Mouse (Mus musculus) heart, embryonic 14.5 days (tissue): ENCODE results near the gene Olfr771. TPM values are rescaled to one million over a fixed set of nuclear protein-coding genes. Genes with fewer than 3 reads are reported as not detected.
"Not testable (repeated sequence)": the region's sequence is repeated elsewhere in the genome, so short reads cannot be mapped to it uniquely, and the experiment has no call there.

ENCODE experiments used
- ATAC-seq: fragments of 200-750 bp; cut with Nextera tagmentation; 2 replicates; pipeline ENCODE4 v1.8.0; 2017; ENCODE audit warnings: low read depth, moderate TSS enrichment; ENCODE audit not compliant: insufficient number of reproducible peaks, insufficient read depth, low FRiP score
- H3K27ac ChIP-seq, 2 experiments: fragments of 200-500 bp in 1 of 2; fragments of 300-500 bp in 1 of 2; sonication (generic) in 1 of 2; replicated peaks in 1 of 2; 2 replicates each; pipeline ENCODE4 v1.5.1; 2012 to 2014; ENCODE audit warnings: low read depth in 2 of 2, low read length in 2 of 2, control low read depth in 1 of 2, mild to moderate bottlenecking in 1 of 2, mixed read lengths in 1 of 2; ENCODE audit not compliant: control insufficient read depth in 1 of 2, insufficient read depth in 1 of 2
- H3K27me3 ChIP-seq: fragments of 300-500 bp; sonication (generic); 2 replicates; pipeline ENCODE4 v1.6.1; 2014; ENCODE audit warnings: mild to moderate bottlenecking, low read length, control low read depth; ENCODE audit not compliant: control insufficient read depth, insufficient read depth
- H3K36me3 ChIP-seq: fragments of 300-500 bp; sonication (generic); 2 replicates; pipeline ENCODE4 v1.6.1; 2014; ENCODE audit warnings: mild to moderate bottlenecking, control low read depth, low read length, mixed read lengths; ENCODE audit not compliant: control insufficient read depth, insufficient read depth
- H3K4me1 ChIP-seq, 2 experiments: fragments of 200-500 bp in 1 of 2; fragments of 300-500 bp in 1 of 2; sonication (generic) in 1 of 2; 2 replicates each; pipeline ENCODE4 v1.6.1; 2012 to 2014; ENCODE audit warnings: low read length in 2 of 2, control low read depth in 1 of 2, mixed read lengths in 1 of 2; ENCODE audit not compliant: control insufficient read depth in 2 of 2, insufficient read depth in 2 of 2
- H3K4me2 ChIP-seq: fragments of 300-500 bp; sonication (generic); 2 replicates; pipeline ENCODE4 v1.6.1; 2014; ENCODE audit warnings: mild to moderate bottlenecking, low read length
- H3K4me3 ChIP-seq, 2 experiments: fragments of 200-500 bp in 1 of 2; fragments of 300-500 bp in 1 of 2; sonication (generic) in 1 of 2; 2 replicates each; pipeline ENCODE4 v1.5.1; 2012 to 2014; ENCODE audit warnings: low read length in 2 of 2, mild to moderate bottlenecking in 2 of 2, control low read depth in 1 of 2, low read depth in 1 of 2, moderate library complexity in 1 of 2; ENCODE audit not compliant: control insufficient read depth in 1 of 2, insufficient read depth in 1 of 2
- H3K9ac ChIP-seq: fragments of 300-500 bp; sonication (generic); 2 replicates; pipeline ENCODE4 v1.6.1; 2014; ENCODE audit warnings: mild to moderate bottlenecking, low read length
- H3K9me3 ChIP-seq: fragments of 300-500 bp; sonication (generic); 2 replicates; pipeline ENCODE4 v1.6.1; 2016; ENCODE audit warnings: low read length, control low read depth; ENCODE audit not compliant: control insufficient read depth
- WGBS: fragments of 180-500 bp; shearing (Covaris S2); extraction: QIAGEN DNeasy Blood & Tissue Kit; methylation state at CpG from one replicate; pipeline ENCODE4 v1.1.7; 2014; 5-methylcytosine and 5-hydroxymethylcytosine counted together
- polyA plus RNA-seq: library from polyadenylated mRNA; unstranded; fragments of >200 nt; fragmentation: Nextera tagmentation; extraction: Ambion mirVana; gene quantifications from 2 replicates; pipeline ENCODE4 v1.2.1, GENCODE M21; 2014

The Olfr771 gene
- not detected in 2 replicates for polyA plus RNA-seq

DNA sequence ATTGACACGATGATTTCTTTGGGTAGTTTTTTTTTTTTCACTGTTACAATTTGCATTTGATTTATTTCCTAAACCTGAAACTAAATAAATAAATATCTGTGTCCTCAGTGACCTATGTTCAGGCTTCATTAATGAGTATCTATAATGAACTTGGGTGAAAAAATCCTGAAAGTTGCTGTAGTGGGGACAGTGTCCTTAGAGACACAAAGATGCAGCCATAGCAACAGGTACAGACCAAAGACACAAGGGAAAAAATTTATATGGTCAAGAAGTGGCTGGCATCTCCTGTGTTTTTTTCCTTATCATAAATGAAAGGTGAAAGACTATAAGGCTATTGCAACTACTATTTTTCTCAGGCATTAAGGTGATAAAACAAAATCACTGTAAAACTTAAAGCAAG, at the start of gene Olfr771:
Gene Olfr771, minus strand, starts transcription at position 101 of the 400 bp plus-strand sequence.
- no peak within 1 kb of the TSS for H3K4me2 ChIP-seq
- no peak for ATAC-seq
- H3K27ac ChIP-seq = no peak within 1 kb of the TSS
- no peak within 1 kb of the TSS for H3K4me3 ChIP-seq
- H3K36me3 ChIP-seq = no peaks in the 10 kb centered on the region
- H3K27me3 ChIP-seq = no peaks in the 10 kb centered on the region
- no peaks in the 10 kb centered on the region for H3K9me3 ChIP-seq
- H3K4me1 ChIP-seq = no peaks in the 10 kb centered on the region
- no peak within 1 kb of the TSS for H3K9ac ChIP-seq
- 60% methylated on average over 1 of the region's 1 CpGs for WGBS

DNA sequence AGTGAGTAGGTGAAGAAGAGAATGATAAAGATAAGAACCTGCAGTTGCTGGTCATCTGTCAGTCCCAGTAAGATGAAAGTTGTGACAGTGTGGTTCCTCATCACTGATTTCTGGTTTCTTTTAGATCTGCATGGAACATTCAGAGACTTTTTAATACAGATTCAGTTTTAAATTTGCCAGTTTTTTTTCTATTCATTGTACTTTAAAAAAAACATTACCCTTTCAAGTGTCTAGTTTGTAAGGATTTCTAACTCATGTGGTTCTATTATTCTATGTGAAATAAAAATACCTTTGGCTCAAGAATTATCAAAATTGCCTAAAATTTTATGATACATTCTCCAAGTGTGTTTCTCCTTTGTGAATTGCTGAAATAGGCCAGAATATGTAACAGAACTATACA, 22.8 kb upstream of the Olfr771 start, which contains the start of gene Olfr773:
Gene Olfr773, minus strand, starts transcription at position 101 of the 400 bp plus-strand sequence.
- not testable (repeated sequence) for H3K9me3 ChIP-seq, H3K4me1 ChIP-seq, H3K27ac ChIP-seq, H3K27me3 ChIP-seq, H3K4me2 ChIP-seq, ATAC-seq, H3K36me3 ChIP-seq, H3K4me3 ChIP-seq, H3K9ac ChIP-seq

DNA sequence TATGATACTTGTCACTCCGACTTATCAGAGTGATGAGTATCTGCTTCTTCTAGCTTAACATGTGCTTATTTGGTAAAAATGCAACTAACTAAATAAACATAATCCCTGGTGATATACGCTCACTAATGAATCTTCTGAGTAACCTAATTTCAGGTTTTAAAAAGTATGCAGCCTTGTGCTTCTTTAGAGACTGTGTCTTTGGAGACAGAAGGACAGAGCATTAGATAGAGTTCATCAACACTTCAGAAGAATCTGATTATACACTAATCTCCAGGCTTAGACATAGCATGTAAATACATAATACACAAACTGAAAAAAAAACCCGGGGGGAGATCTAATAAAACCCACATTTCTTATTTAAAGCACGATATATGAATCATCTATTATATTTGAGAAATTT, 13.3 kb upstream of the Olfr771 start, which contains the start of gene Olfr772:
Gene Olfr772, minus strand, starts transcription at position 101 of the 400 bp plus-strand sequence.
- not testable (repeated sequence) for H3K4me2 ChIP-seq, H3K4me1 ChIP-seq, H3K9me3 ChIP-seq, H3K9ac ChIP-seq, H3K27ac ChIP-seq, ATAC-seq, H3K27me3 ChIP-seq, H3K4me3 ChIP-seq, H3K36me3 ChIP-seq
- 67% methylated on average over 3 of the region's 4 CpGs for WGBS

DNA sequence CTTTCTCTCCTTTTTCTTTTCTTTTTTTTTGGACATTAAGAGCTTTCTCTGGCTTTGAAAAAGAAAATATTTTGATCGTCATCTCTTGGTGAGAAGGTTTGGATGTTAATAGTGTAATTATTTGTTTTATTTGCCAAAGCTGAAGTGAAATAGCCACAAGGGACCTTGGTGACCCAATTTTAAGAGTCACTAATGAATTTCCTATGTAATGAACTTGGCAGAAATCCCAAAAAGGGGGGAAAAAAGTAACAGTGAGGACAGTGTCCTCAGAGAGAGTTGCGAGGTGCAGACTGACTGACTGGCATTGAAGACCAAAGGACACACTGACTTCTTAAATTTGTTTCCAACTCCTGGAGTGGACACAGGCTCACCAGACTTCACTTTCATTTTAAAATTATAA, 25.7 kb downstream of the Olfr771 start, which contains the start of gene Olfr770:
Gene Olfr770, minus strand, starts transcription at position 101 of the 400 bp plus-strand sequence.
- WGBS = 81% methylated on average over 2 of the region's 2 CpGs
- no peak within 1 kb of the TSS for H3K9ac ChIP-seq
- H3K27me3 ChIP-seq = no peaks in the 10 kb centered on the region
- H3K4me2 ChIP-seq = no peak within 1 kb of the TSS
- no peaks in the 10 kb centered on the region for H3K36me3 ChIP-seq
- H3K9me3 ChIP-seq = no peaks in the 10 kb centered on the region
- no peak for ATAC-seq
- H3K27ac ChIP-seq = no peak within 1 kb of the TSS
- no peak within 1 kb of the TSS for H3K4me3 ChIP-seq
- no peaks in the 10 kb centered on the region for H3K4me1 ChIP-seq

DNA sequence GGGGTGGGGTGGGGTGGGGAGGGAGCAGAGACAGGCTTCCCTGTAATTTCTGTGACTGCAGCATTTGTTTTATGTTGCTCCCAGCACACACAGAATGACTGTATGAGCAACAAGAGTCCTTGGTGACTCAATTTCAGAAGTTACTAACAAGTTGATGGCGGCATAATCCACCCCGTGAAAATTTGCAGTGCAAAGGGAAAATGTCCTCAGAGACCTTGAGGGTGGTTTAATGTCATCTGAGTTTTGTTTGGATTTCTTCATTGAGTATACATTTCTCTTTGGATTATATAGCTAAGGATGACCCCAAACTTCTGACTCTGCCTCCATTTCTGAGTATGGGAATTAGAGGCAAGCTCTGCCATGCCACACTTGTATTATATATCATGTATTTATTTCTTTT, 46.8 kb downstream of the Olfr771 start, which contains the start of gene Olfr769:
Gene Olfr769, minus strand, starts transcription at position 101 of the 400 bp plus-strand sequence.
- H3K36me3 ChIP-seq = no peaks in the 10 kb centered on the region
- H3K4me3 ChIP-seq = no peak within 1 kb of the TSS
- no peak within 1 kb of the TSS for H3K4me2 ChIP-seq
- 67% methylated on average over 2 of the region's 2 CpGs for WGBS
- H3K9ac ChIP-seq = no peak within 1 kb of the TSS
- no peaks in the 10 kb centered on the region for H3K4me1 ChIP-seq
- H3K27me3 ChIP-seq = no peaks in the 10 kb centered on the region
- peaks cover 5% of the 10 kb centered on the region; the same call in 1 of the 2 replicates for H3K9me3 ChIP-seq
- ATAC-seq = no peak
- H3K27ac ChIP-seq = no peak within 1 kb of the TSS

DNA sequence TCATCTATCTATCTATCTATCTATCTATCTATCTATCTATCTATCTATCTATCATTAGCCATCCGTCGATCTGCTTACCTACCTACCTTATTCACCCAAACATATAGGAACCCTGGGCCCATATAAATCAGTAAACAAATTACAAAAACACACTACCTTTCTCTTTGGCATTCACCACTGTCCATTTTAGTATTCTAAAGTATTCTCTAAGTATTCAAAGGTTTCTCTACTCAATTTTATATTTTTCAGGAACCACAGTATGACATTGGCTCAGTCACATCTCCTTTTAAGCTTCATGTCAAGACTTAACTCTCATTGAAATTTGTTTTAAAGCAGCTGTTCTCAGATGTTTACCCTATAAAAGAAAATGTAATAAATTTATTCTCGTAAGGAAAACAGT, 49.4 kb downstream of the Olfr771 start:
- peaks cover 9% of the 10 kb centered on the region for H3K9me3 ChIP-seq
- H3K36me3 ChIP-seq = no peaks in the 10 kb centered on the region
- H3K4me3 ChIP-seq = no peak overlapping the region
- no peak for ATAC-seq
- no peak overlapping the region for H3K9ac ChIP-seq
- H3K27ac ChIP-seq = no peak overlapping the region
- WGBS = 96% methylated on average over 3 of the region's 3 CpGs
- H3K4me2 ChIP-seq = no peak overlapping the region
- H3K27me3 ChIP-seq = no peaks in the 10 kb centered on the region
- H3K4me1 ChIP-seq = no peaks in the 10 kb centered on the region

Other genes with a start within 250 kb of the Olfr771 start
- gene Rdh5, start 241.9 kb downstream of the Olfr771 start, polyA plus RNA-seq = 7.7 and 11.5 TPM in 2 replicates
- 239 and 251 TPM in 2 replicates for gene Bloc1s1, start 240.7 kb downstream of the Olfr771 start, polyA plus RNA-seq
- gene Itga7, start 230.9 kb downstream of the Olfr771 start, polyA plus RNA-seq = 3.7 and 3.9 TPM in 2 replicates
- gene Mettl7b, start 203.8 kb downstream of the Olfr771 start, polyA plus RNA-seq = 0.32 TPM in 1 of 2 replicates, not detected in the other
- gene Olfr9, start 175.3 kb downstream of the Olfr771 start, polyA plus RNA-seq = not detected in 2 replicates
- gene Olfr763, start 154.0 kb downstream of the Olfr771 start, polyA plus RNA-seq = not detected in 2 replicates
- gene Olfr764-ps1, start 124.9 kb downstream of the Olfr771 start, polyA plus RNA-seq = not detected in 2 replicates
- not detected in 2 replicates for gene Olfr765, start 114.8 kb downstream of the Olfr771 start, polyA plus RNA-seq
- gene Olfr766-ps1, start 95.8 kb downstream of the Olfr771 start, polyA plus RNA-seq = not detected in 2 replicates
- not detected in 2 replicates for gene Olfr767, start 81.8 kb downstream of the Olfr771 start, polyA plus RNA-seq
- gene Olfr768, start 65.4 kb downstream of the Olfr771 start, polyA plus RNA-seq = not detected in 2 replicates
- gene Olfr769, start 46.9 kb downstream of the Olfr771 start, polyA plus RNA-seq = not detected in 2 replicates
- not detected in 2 replicates for gene Olfr770, start 25.8 kb downstream of the Olfr771 start, polyA plus RNA-seq
- not detected in 2 replicates for gene Olfr772, start 13.2 kb upstream of the Olfr771 start, polyA plus RNA-seq
- gene Olfr773, start 22.7 kb upstream of the Olfr771 start, polyA plus RNA-seq = not detected in 2 replicates
- not detected in 2 replicates for gene Olfr774, start 71.5 kb upstream of the Olfr771 start, polyA plus RNA-seq
- gene Olfr775, start 83.7 kb upstream of the Olfr771 start, polyA plus RNA-seq = not detected in 2 replicates
- not detected in 2 replicates for gene Olfr776, start 94.4 kb upstream of the Olfr771 start, polyA plus RNA-seq
- gene Olfr777, start 106.7 kb upstream of the Olfr771 start, polyA plus RNA-seq = not detected in 2 replicates
- not detected in 2 replicates for gene Olfr780, start 153.4 kb upstream of the Olfr771 start, polyA plus RNA-seq
- gene Olfr781, start 164.1 kb upstream of the Olfr771 start, polyA plus RNA-seq = not detected in 2 replicates
- gene Olfr782, start 184.1 kb upstream of the Olfr771 start, polyA plus RNA-seq = not detected in 2 replicates
- gene Olfr784, start 219.3 kb upstream of the Olfr771 start, polyA plus RNA-seq = 0.08 and 0.09 TPM in 2 replicates
- gene Olfr785, start 240.7 kb upstream of the Olfr771 start, polyA plus RNA-seq = not detected in 2 replicates